Mouse (Mus musculus): Measurements from ENCODE around the gene Enho. TPM values are rescaled to one million over a fixed set of nuclear protein-coding genes. Genes with fewer than 3 reads are reported as not detected.
A peak's percentile ranks its signal among the peaks of the same experiment; 100 is the strongest.

Enho gene
- polyA plus RNA-seq, 1 experiment from 2014 or later = 22.8 TPM

DNA sequence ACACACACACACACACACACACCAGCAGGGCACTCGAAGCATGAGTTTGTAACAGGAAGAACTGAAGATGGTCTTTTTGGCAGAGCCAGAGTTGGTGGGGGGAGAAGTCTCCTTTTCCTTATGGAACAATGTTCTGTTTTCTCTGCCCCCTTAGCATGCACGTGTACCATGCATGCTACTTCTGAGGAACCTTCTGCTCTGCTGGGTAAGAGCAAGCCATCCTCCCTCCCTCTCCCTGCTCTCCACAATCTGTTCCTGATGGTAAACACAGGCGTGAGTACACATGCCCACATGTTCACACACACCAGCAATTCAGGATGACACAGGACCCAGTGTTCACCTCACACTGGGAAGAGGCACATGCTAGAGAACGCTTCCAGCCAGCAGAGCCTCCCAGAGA lies 41.1 kb upstream of the Enho start:
- 59% methylated on average over 4 of the region's 4 CpGs for WGBS
- no peak for ATAC-seq (ENCODE audit: insufficient read depth, low FRiP score)
- Histone ChIP-seq H3K4me1 (ENCODE audit: control insufficient read depth, insufficient read depth, low read length) (peaks cover 31% of the 10 kb centered on the region), H3K27ac (ENCODE audit: low read length) (no peak overlapping the region), H3K9ac (ENCODE audit: low read length) (no peak overlapping the region), H3K4me3 (replicated peaks; ENCODE audit: low read length) (no peak overlapping the region), H3K9me3 (replicated peaks; ENCODE audit: control insufficient read depth, low read length) (no peaks in the 10 kb centered on the region), H3K4me2 (ENCODE audit: low read depth, low read length) (no peak overlapping the region), H3K27me3 (ENCODE audit: control insufficient read depth, insufficient read depth, low read length) (0 out of 2 replicates have a peak, but pooled peaks cover 8% of the 10 kb centered on the region), H3K36me3 (ENCODE audit: control insufficient read depth, insufficient read depth, low read length) (no peaks in the 10 kb centered on the region)

GRCm38 (mm10) chr4:41679291-41679690 lies 39.2 kb upstream of the Enho start:
- no peaks in the 10 kb centered on the region for H3K9me3 ChIP-seq (replicated peaks; ENCODE audit: control insufficient read depth, low read length)
- 0 out of 2 replicates have a peak, but pooled peaks cover 8% of the 10 kb centered on the region for H3K27me3 ChIP-seq (ENCODE audit: control insufficient read depth, insufficient read depth, low read length)
- 23% methylated on average over 1 of the region's 2 CpGs for WGBS
- H3K36me3 ChIP-seq (ENCODE audit: control insufficient read depth, insufficient read depth, low read length) = no peaks in the 10 kb centered on the region
- H3K4me3 ChIP-seq (replicated peaks; ENCODE audit: low read length) = no peak overlapping the region
- H3K9ac ChIP-seq (ENCODE audit: low read length) = no peak overlapping the region
- H3K4me1 ChIP-seq (ENCODE audit: control insufficient read depth, insufficient read depth, low read length) = peaks cover 36% of the 10 kb centered on the region
- peak overlapping the region; percentile 49; the same call in 1 of the 2 replicates for H3K27ac ChIP-seq (ENCODE audit: low read length)
- H3K4me2 ChIP-seq (ENCODE audit: low read depth, low read length) = no peak overlapping the region
- 0 out of 2 replicates have a peak, but pooled peaks have one; percentile 49 for ATAC-seq (ENCODE audit: insufficient read depth, low FRiP score)

- ATAC-seq (ENCODE audit: insufficient read depth, low FRiP score) = no peak
- H3K9ac ChIP-seq (ENCODE audit: low read length) = no peak overlapping the region
Observed at GRCm38 (mm10) chr4:41678863-41679262, 38.7 kb upstream of the Enho start.

DNA sequence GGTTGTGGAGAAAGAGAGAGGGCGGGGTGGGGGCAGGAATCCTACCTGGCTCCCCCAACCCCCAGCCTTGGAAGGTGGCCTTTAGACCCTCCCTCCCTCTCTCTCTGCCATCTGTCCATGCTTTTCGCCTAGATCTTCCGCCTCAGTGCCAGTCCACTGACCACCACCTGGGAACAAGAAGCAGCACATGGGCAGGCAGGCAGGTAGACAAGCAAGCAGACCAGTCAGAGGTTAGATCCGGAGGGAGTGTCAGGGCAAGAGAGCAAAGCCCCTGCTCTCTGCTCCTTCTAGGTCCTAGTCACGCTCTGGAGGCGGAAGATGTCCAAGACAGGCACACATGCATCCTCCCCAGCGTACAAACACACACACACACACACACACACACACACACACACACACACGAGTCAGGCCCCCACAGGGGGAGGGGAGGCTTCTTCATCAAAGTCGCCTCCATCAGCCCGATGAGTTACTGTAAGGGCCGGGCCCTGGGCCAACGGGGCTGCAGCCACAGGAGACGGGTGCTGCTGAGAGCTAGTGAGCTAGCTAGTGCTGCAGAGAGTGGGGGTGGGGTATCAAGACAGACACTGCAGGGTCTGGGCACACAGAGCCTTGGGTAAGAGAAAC lies 37.0 kb upstream of the Enho start:
- no peak overlapping the region for H3K4me2 ChIP-seq (ENCODE audit: low read depth, low read length)
- peak overlapping the region; percentile 42; the same call in 1 of the 2 replicates for H3K27ac ChIP-seq (ENCODE audit: low read length)
- H3K9me3 ChIP-seq (replicated peaks; ENCODE audit: control insufficient read depth, low read length) = no peaks in the 10 kb centered on the region
- H3K4me3 ChIP-seq (replicated peaks; ENCODE audit: low read length) = no peak overlapping the region
- peak; percentile 65; the same call in 1 of the 2 replicates for ATAC-seq (ENCODE audit: insufficient read depth, low FRiP score)
- 0 out of 2 replicates have a peak overlapping the region, but pooled peaks have one; percentile 7 for H3K9ac ChIP-seq (ENCODE audit: low read length)
- H3K4me1 ChIP-seq (ENCODE audit: control insufficient read depth, insufficient read depth, low read length) = peaks cover 39% of the 10 kb centered on the region
- no peaks in the 10 kb centered on the region for H3K27me3 ChIP-seq (ENCODE audit: control insufficient read depth, insufficient read depth, low read length)
- 36% methylated on average over 13 of the region's 13 CpGs for WGBS
- H3K36me3 ChIP-seq (ENCODE audit: control insufficient read depth, insufficient read depth, low read length) = no peaks in the 10 kb centered on the region

More at GRCm38 (mm10) chr4:41678863-41679262, 38.7 kb upstream of the Enho start:
- 0 out of 2 replicates have a peak, but pooled peaks cover 8% of the 10 kb centered on the region for H3K27me3 ChIP-seq (ENCODE audit: control insufficient read depth, insufficient read depth, low read length)
- no peaks in the 10 kb centered on the region for H3K9me3 ChIP-seq (replicated peaks; ENCODE audit: control insufficient read depth, low read length)
- no peak overlapping the region for H3K4me2 ChIP-seq (ENCODE audit: low read depth, low read length)
- no peaks in the 10 kb centered on the region for H3K36me3 ChIP-seq (ENCODE audit: control insufficient read depth, insufficient read depth, low read length)
- no peak overlapping the region for H3K4me3 ChIP-seq (replicated peaks; ENCODE audit: low read length)
- WGBS = 54% methylated on average over 6 of the region's 6 CpGs
- H3K4me1 ChIP-seq (ENCODE audit: control insufficient read depth, insufficient read depth, low read length) = peaks cover 36% of the 10 kb centered on the region
- peak overlapping the region; percentile 49; the same call in 1 of the 2 replicates for H3K27ac ChIP-seq (ENCODE audit: low read length)

GRCm38 (mm10) chr4:41676248-41677005 lies 36.3 kb upstream of the Enho start:
- no peak for ATAC-seq (ENCODE audit: insufficient read depth, low FRiP score)
- H3K27ac ChIP-seq (ENCODE audit: low read length) = no peak overlapping the region

GRCm38 (mm10) chr4:41673186-41673585 lies 33.1 kb upstream of the Enho start:
- Histone ChIP-seq H3K4me3 (replicated peaks; ENCODE audit: low read length) (no peak overlapping the region), H3K9ac (ENCODE audit: low read length) (no peak overlapping the region), H3K27ac (ENCODE audit: low read length) (no peak overlapping the region), H3K9me3 (replicated peaks; ENCODE audit: control insufficient read depth, low read length) (no peaks in the 10 kb centered on the region), H3K36me3 (ENCODE audit: control insufficient read depth, insufficient read depth, low read length) (no peaks in the 10 kb centered on the region), H3K4me1 (ENCODE audit: control insufficient read depth, insufficient read depth, low read length) (peaks cover 32% of the 10 kb centered on the region), H3K27me3 (ENCODE audit: control insufficient read depth, insufficient read depth, low read length) (no peaks in the 10 kb centered on the region), H3K4me2 (ENCODE audit: low read depth, low read length) (no peak overlapping the region)
- ATAC-seq (ENCODE audit: insufficient read depth, low FRiP score) = no peak
- WGBS = 70% methylated on average over 19 of the region's 19 CpGs

More at GRCm38 (mm10) chr4:41676248-41677005, 36.3 kb upstream of the Enho start:
- Histone ChIP-seq H3K4me3 (replicated peaks; ENCODE audit: low read length) (no peak overlapping the region), H3K27me3 (ENCODE audit: control insufficient read depth, insufficient read depth, low read length) (no peaks in the 10 kb centered on the region), H3K4me1 (ENCODE audit: control insufficient read depth, insufficient read depth, low read length) (peaks cover 46% of the 10 kb centered on the region), H3K9me3 (replicated peaks; ENCODE audit: control insufficient read depth, low read length) (no peaks in the 10 kb centered on the region), H3K4me2 (ENCODE audit: low read depth, low read length) (no peak overlapping the region), H3K9ac (ENCODE audit: low read length) (peak overlapping the region; percentile 16), H3K36me3 (ENCODE audit: control insufficient read depth, insufficient read depth, low read length) (no peaks in the 10 kb centered on the region)
- 57% methylated on average over 17 of the region's 17 CpGs for WGBS

GRCm38 (mm10) chr4:41672522-41672963 lies 32.4 kb upstream of the Enho start:
- no peak overlapping the region for H3K4me2 ChIP-seq (ENCODE audit: low read depth, low read length)
- peaks cover 32% of the 10 kb centered on the region for H3K4me1 ChIP-seq (ENCODE audit: control insufficient read depth, insufficient read depth, low read length)
- WGBS = 29% methylated on average over 8 of the region's 8 CpGs
- no peak overlapping the region for H3K4me3 ChIP-seq (replicated peaks; ENCODE audit: low read length)
- H3K36me3 ChIP-seq (ENCODE audit: control insufficient read depth, insufficient read depth, low read length) = no peaks in the 10 kb centered on the region
- H3K9me3 ChIP-seq (replicated peaks; ENCODE audit: control insufficient read depth, low read length) = no peaks in the 10 kb centered on the region
- ATAC-seq (ENCODE audit: insufficient read depth, low FRiP score) = peak; percentile 59; the same call in 1 of the 2 replicates
- 0 out of 2 replicates have a peak overlapping the region, but pooled peaks have one; percentile 12 for H3K9ac ChIP-seq (ENCODE audit: low read length)
- H3K27ac ChIP-seq (ENCODE audit: low read length) = no peak overlapping the region
- H3K27me3 ChIP-seq (ENCODE audit: control insufficient read depth, insufficient read depth, low read length) = no peaks in the 10 kb centered on the region

DNA sequence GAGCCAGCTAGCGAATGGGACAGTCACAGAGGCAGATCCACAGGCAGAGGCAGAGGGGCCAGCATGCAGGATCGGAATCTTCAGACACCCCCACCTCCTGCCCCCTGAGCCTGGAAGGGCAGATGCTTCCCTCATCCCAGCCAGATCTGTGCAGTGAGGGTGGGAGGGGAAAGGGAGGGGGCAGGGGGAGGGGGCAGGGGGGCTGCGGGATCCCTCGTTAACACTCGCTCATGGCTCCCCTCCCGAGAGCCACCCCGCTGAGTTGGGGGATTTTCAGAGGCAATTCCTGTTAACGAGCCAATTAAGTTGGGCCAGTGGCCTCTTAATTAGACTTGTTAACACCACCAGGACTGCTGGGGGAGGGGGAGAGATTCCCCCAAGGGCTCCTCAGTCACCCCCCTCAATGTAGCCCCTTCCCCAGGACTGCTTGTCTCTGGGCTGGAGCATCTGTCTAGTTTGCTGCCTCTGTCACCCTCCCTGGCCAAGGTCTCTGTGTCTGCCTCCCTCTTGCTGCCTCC lies 31.9 kb upstream of the Enho start:
- no peak overlapping the region for H3K27ac ChIP-seq (ENCODE audit: low read length)
- no peaks in the 10 kb centered on the region for H3K36me3 ChIP-seq (ENCODE audit: control insufficient read depth, insufficient read depth, low read length)
- no peaks in the 10 kb centered on the region for H3K27me3 ChIP-seq (ENCODE audit: control insufficient read depth, insufficient read depth, low read length)
- 25% methylated on average over 8 of the region's 8 CpGs for WGBS
- H3K4me1 ChIP-seq (ENCODE audit: control insufficient read depth, insufficient read depth, low read length) = peaks cover 27% of the 10 kb centered on the region
- H3K4me2 ChIP-seq (ENCODE audit: low read depth, low read length) = no peak overlapping the region
- peak overlapping the region; percentile 12; the same call in 1 of the 2 replicates for H3K9ac ChIP-seq (ENCODE audit: low read length)
- H3K9me3 ChIP-seq (replicated peaks; ENCODE audit: control insufficient read depth, low read length) = no peaks in the 10 kb centered on the region
- ATAC-seq (ENCODE audit: insufficient read depth, low FRiP score) = no peak
- H3K4me3 ChIP-seq (replicated peaks; ENCODE audit: low read length) = no peak overlapping the region

DNA sequence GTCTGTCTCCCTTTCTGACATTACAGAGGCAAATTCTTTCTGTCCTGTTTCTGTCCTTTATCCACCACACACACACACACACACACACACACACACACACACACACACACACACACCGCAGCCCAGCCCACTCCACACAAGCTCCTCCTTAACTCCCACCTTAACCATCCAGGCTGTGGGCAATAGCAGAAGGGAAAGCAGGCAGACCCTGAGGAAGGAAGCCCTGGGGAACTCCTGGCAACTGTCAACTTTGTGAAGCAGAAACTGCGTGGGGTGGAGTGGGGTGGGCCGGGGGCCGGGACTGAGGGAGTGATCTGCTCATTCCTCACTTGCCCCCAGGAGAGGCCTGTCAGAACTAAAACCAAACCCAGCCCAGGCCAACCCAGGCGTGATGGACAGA lies 31.4 kb upstream of the Enho start:
- Histone ChIP-seq H3K4me1 (ENCODE audit: control insufficient read depth, insufficient read depth, low read length) (peaks cover 22% of the 10 kb centered on the region), H3K9ac (ENCODE audit: low read length) (no peak overlapping the region; the same call in 1 of the 2 replicates), H3K9me3 (replicated peaks; ENCODE audit: control insufficient read depth, low read length) (no peaks in the 10 kb centered on the region), H3K4me3 (replicated peaks; ENCODE audit: low read length) (no peak overlapping the region), H3K27ac (ENCODE audit: low read length) (no peak overlapping the region), H3K27me3 (ENCODE audit: control insufficient read depth, insufficient read depth, low read length) (no peaks in the 10 kb centered on the region), H3K4me2 (ENCODE audit: low read depth, low read length) (no peak overlapping the region), H3K36me3 (ENCODE audit: control insufficient read depth, insufficient read depth, low read length) (no peaks in the 10 kb centered on the region)
- ATAC-seq (ENCODE audit: insufficient read depth, low FRiP score) = no peak
- 39% methylated on average over 5 of the region's 5 CpGs for WGBS

All from stomach, embryonic 16.5 days (tissue).